Mouse (Mus musculus) cortical plate, adult 2 months (tissue): Measurements from ENCODE around the gene Rgs12.

ENCODE experiments used
- CTCF ChIP-seq: fragments of 200-500 bp; IDR thresholded peaks from 2 replicates; pipeline ENCODE4 v1.5.1; 2011; ENCODE audit warnings: mild to moderate bottlenecking, control low read depth, low read length; ENCODE audit not compliant: insufficient read depth; ENCODE audit errors: extremely low read depth
- POLR2A ChIP-seq: fragments of 200-500 bp; IDR thresholded peaks from 2 replicates; pipeline ENCODE4 v1.6.1; 2011; ENCODE audit warnings: mild to moderate bottlenecking, low read length, control low read depth; ENCODE audit not compliant: insufficient read depth; ENCODE audit errors: extremely low read depth

GRCm38 (mm10) chr5:34968386-34968785, 19.1 kb downstream of the Rgs12 start:
- TF ChIP-seq CTCF: no peak
- no peak for TF ChIP-seq POLR2A
